Mouse (Mus musculus) testis, adult 2 months (tissue): ENCODE measurements around the gene Gm3685. TPM values are rescaled to one million over a fixed set of nuclear protein-coding genes. Genes with fewer than 3 reads are reported as not detected.
"Not testable (repeated sequence)": the region's sequence is repeated elsewhere in the genome, so short reads cannot be mapped to it uniquely, and the experiment has no call there.

Experiments
- H3K27ac ChIP-seq: fragments of 200-500 bp; 2 replicates; pipeline ENCODE4 v1.5.1; 2012; ENCODE audit warnings: low read depth, low read length; ENCODE audit not compliant: control insufficient read depth, insufficient read depth
- H3K27me3 ChIP-seq: fragments of 200-500 bp; 2 replicates; pipeline ENCODE4 v1.6.1; 2012; ENCODE audit warnings: mild to moderate bottlenecking, low read length, moderate library complexity; ENCODE audit not compliant: control insufficient read depth, insufficient read depth
- H3K36me3 ChIP-seq: fragments of 200-500 bp; 2 replicates; pipeline ENCODE4 v1.6.1; 2012; ENCODE audit warnings: mild to moderate bottlenecking, low read length; ENCODE audit not compliant: control insufficient read depth, insufficient read depth
- H3K4me1 ChIP-seq: fragments of 200-500 bp; 2 replicates; pipeline ENCODE4 v1.6.1; 2012; ENCODE audit warnings: low read length; ENCODE audit not compliant: control insufficient read depth, insufficient read depth
- H3K4me3 ChIP-seq: fragments of 200-500 bp; 2 replicates; pipeline ENCODE4 v1.5.1; 2012; ENCODE audit warnings: low read depth, mild to moderate bottlenecking, low read length, moderate library complexity, mixed read lengths; ENCODE audit not compliant: control insufficient read depth
- polyA plus RNA-seq: library from polyadenylated mRNA; depleted of rRNA; stranded (reverse); fragments of >200 nt; gene quantifications from 2 replicates; pipeline ENCODE4 v1.2.3, GENCODE M21; 2012; rRNA removed

Gene Gm3685
- polyA plus RNA-seq, result 11.8 and 12.9 TPM in 2 replicates

DNA sequence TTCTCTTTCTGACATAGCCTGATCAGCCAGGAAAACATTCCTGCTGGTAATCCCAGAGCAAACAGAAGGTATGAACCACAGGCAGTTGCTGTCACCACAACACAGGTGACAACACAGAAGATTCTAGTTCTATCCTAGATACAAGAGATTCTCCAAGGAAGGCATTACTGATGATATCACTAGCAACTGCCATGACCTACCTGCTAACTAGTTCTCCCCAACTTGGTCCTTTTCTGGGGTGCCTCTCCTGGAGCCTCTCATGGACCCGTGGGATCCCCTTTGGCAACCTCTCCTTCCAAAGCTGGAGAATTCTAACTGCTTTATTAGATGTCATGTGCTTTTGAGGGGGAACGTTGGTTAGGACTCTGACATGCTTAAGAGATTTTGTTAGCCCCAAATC is at the start of gene Gm3685:
Gene Gm3685, minus strand, starts transcription at position 101 of the 400 bp plus-strand sequence.
- H3K4me1 ChIP-seq, H3K27me3 ChIP-seq, H3K4me3 ChIP-seq, H3K36me3 ChIP-seq, H3K27ac ChIP-seq: not testable (repeated sequence)

DNA sequence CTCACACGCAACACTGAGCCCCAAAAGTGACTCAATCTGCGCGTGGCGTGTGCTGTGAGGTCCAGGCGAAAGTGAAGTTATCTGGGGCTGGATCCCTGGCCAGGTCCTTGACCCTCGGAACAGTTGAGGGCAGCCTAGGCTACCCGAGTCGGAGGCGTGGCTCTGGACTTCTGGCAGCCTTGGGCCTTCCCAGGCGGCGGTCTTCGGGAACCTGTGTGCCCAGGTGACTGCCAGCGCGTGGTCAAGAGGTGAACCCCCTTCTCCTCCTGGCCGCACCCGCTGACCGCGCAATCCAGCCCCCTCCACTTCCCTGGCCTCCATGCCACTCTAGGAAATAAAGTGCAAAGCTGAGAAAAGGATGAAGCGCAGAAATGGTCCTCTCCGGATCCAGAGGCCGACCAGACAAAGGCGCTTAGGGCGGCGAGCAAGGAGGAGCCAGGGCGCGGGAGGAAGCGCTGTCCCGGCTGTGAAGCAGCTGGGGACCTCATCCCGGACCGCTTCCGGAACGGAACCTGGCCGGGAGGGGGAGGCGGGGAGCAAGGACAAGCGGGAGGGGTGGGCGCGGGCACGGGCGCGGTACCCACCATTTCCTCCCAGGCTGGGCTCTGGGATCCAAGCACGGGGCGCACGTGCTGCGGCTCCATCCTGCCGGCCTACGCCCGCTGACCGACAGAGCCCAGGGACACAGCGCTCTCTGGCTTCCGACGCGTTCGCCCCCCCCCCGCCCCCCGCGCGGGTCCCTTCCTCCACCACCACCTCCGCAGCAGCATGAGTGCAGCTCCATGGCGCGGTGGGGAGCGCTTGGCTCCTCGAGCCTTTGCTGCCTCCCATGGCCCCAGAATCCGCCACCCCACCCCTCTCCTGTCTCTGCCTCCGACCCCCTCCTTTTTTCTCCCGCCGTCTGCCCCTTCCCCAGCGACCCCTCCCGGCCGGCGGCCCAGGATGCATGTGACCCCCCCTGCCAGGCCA is 17.7 kb downstream of the Gm3685 start, which contains the start of gene Gm10406:
Gene Gm10406, minus strand, starts transcription at position 669 of the 969 bp plus-strand sequence.
- H3K36me3 ChIP-seq, H3K4me1 ChIP-seq, H3K27me3 ChIP-seq, H3K27ac ChIP-seq: not testable (repeated sequence)
- peak within 1 kb of the TSS; percentile 27 for H3K4me3 ChIP-seq

DNA sequence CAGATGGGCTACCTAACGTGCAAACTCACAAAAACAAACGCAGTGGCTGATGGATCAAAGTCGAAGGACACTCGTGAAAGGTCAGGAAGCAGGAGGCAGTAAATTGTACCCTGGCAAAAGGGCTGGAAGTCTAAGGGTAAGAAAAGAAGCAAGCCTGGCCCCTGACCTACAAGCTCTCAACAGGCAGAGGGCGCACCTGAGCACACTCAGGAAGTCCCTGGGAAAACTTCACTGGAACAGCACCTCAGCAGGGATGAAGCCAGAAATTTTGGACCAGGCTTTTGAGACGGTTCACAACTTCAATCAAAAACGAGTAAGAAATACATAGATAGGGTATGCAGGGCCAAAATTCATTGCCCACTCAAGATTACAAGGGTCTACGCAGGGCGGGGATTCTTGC is 18.5 kb downstream of the Gm3685 start:
- not testable (repeated sequence) for H3K27ac ChIP-seq, H3K27me3 ChIP-seq, H3K4me1 ChIP-seq, H3K4me3 ChIP-seq, H3K36me3 ChIP-seq

Other genes with a start within 250 kb of the Gm3685 start
- gene Gm3642, start 204.7 kb downstream of the Gm3685 start, polyA plus RNA-seq, result 0.59 and 0.79 TPM in 2 replicates
- gene Gm3667, start 155.0 kb downstream of the Gm3685 start, polyA plus RNA-seq, result 0.20 and 0.59 TPM in 2 replicates
- 1.5 and 2.5 TPM in 2 replicates for gene Gm6356, start 71.2 kb downstream of the Gm3685 start, polyA plus RNA-seq
- gene Gm10406, start 17.5 kb downstream of the Gm3685 start, polyA plus RNA-seq, result 7.5 and 10.5 TPM in 2 replicates
- gene Gm3696, start 55.7 kb upstream of the Gm3685 start, polyA plus RNA-seq, result 0.83 and 0.94 TPM in 2 replicates
- gene Gm6676, start 80.4 kb upstream of the Gm3685 start, polyA plus RNA-seq, result 0.70 and 0.93 TPM in 2 replicates
- gene Gm3512, start 129.6 kb upstream of the Gm3685 start, polyA plus RNA-seq, result 0.67 and 1.3 TPM in 2 replicates
- 0.70 and 0.93 TPM in 2 replicates for gene Gm16434, start 149.6 kb upstream of the Gm3685 start, polyA plus RNA-seq
- 1.6 TPM in 1 of 2 replicates, not detected in the other for gene Gm3727, start 219.7 kb upstream of the Gm3685 start, polyA plus RNA-seq